Mouse (Mus musculus) brain, embryonic 14.5 days (tissue): ENCODE results near the gene Gys1.

ENCODE experiments used
- CTCF ChIP-seq: fragments of 200-500 bp; IDR thresholded peaks from 2 replicates; pipeline ENCODE4 v1.5.1; 2012; ENCODE audit warnings: inconsistent platforms, mild to moderate bottlenecking, moderate library complexity, borderline replicate concordance; ENCODE audit not compliant: insufficient read depth, insufficient read length; ENCODE audit errors: extremely low read depth
- POLR2A ChIP-seq: fragments of 200-500 bp; IDR thresholded peaks from 2 replicates; pipeline ENCODE4 v1.6.1; 2012; ENCODE audit warnings: mild to moderate bottlenecking, inconsistent platforms, borderline replicate concordance; ENCODE audit not compliant: poor library complexity, insufficient read depth, insufficient read length, severe bottlenecking; ENCODE audit errors: extremely low read depth

- no peak for TF ChIP-seq CTCF
- no peak for TF ChIP-seq POLR2A
Measured at GRCm38 (mm10) chr7:45486158-45486557, 51.5 kb downstream of the Gys1 start.
